Mouse (Mus musculus): ENCODE data around the gene Tubgcp2. TPM values are rescaled to one million over a fixed set of nuclear protein-coding genes. Genes with fewer than 3 reads are reported as not detected.

Tubgcp2 gene
- polyA plus RNA-seq, 1 experiment from 2014 or later: 83.4 TPM

- Histone ChIP-seq H3K36me3 (ENCODE audit: control insufficient read depth, insufficient read depth, low read length) (peaks cover 22% of the 10 kb centered on the region), H3K27me3 (ENCODE audit: control insufficient read depth, insufficient read depth, low read length) (no peaks in the 10 kb centered on the region), H3K27ac (ENCODE audit: low read depth, low read length) (no peak overlapping the region), H3K4me3 (ENCODE audit: low read depth, low read length) (no peak overlapping the region), H3K4me2 (ENCODE audit: low read depth) (no peak overlapping the region), H3K9ac (ENCODE audit: low read length) (no peak overlapping the region), H3K4me1 (ENCODE audit: control insufficient read depth, insufficient read depth, low read length) (peaks cover 18% of the 10 kb centered on the region), H3K9me3 (ENCODE audit: control insufficient read depth, low read length) (no peaks in the 10 kb centered on the region)
- ATAC-seq (ENCODE audit: insufficient read depth, low FRiP score, low TSS enrichment) (no peak), DNase-seq (ENCODE audit: low spot score) (no peak)
- WGBS: 95% methylated on average over 9 of the region's 9 CpGs
Measured at GRCm38 (mm10) chr7:140033386-140033785, 3.1 kb downstream of the Tubgcp2 start.

GRCm38 (mm10) chr7:140032366-140032765 is 4.1 kb downstream of the Tubgcp2 start:
- 94% methylated on average over 10 of the region's 10 CpGs for WGBS
- no peak overlapping the region for H3K27ac ChIP-seq (ENCODE audit: low read depth, low read length)
- H3K4me2 ChIP-seq (ENCODE audit: low read depth): no peak overlapping the region
- no peaks in the 10 kb centered on the region for H3K27me3 ChIP-seq (ENCODE audit: control insufficient read depth, insufficient read depth, low read length)
- H3K9me3 ChIP-seq (ENCODE audit: control insufficient read depth, low read length): no peaks in the 10 kb centered on the region
- no peak for DNase-seq (ENCODE audit: low spot score)
- no peak for ATAC-seq (ENCODE audit: insufficient read depth, low FRiP score, low TSS enrichment)
- H3K4me3 ChIP-seq (ENCODE audit: low read depth, low read length): no peak overlapping the region
- peaks cover 27% of the 10 kb centered on the region for H3K36me3 ChIP-seq (ENCODE audit: control insufficient read depth, insufficient read depth, low read length)
- H3K4me1 ChIP-seq (ENCODE audit: control insufficient read depth, insufficient read depth, low read length): peaks cover 18% of the 10 kb centered on the region
- H3K9ac ChIP-seq (ENCODE audit: low read length): no peak overlapping the region

- H3K4me3 ChIP-seq (ENCODE audit: low read depth, low read length): no peak overlapping the region
- no peak overlapping the region for H3K4me2 ChIP-seq (ENCODE audit: low read depth)
- peaks cover 27% of the 10 kb centered on the region for H3K36me3 ChIP-seq (ENCODE audit: control insufficient read depth, insufficient read depth, low read length)
- H3K9ac ChIP-seq (ENCODE audit: low read length): no peak overlapping the region
- DNase-seq (ENCODE audit: low spot score) (no peak), ATAC-seq (ENCODE audit: insufficient read depth, low FRiP score, low TSS enrichment) (no peak)
- no peaks in the 10 kb centered on the region for H3K27me3 ChIP-seq (ENCODE audit: control insufficient read depth, insufficient read depth, low read length)
- H3K9me3 ChIP-seq (ENCODE audit: control insufficient read depth, low read length): no peaks in the 10 kb centered on the region
- no peak overlapping the region for H3K27ac ChIP-seq (ENCODE audit: low read depth, low read length)
- peaks cover 12% of the 10 kb centered on the region for H3K4me1 ChIP-seq (ENCODE audit: control insufficient read depth, insufficient read depth, low read length)
- 96% methylated on average over 12 of the region's 12 CpGs for WGBS
Measured at GRCm38 (mm10) chr7:140031771-140032170, 4.7 kb downstream of the Tubgcp2 start.

GRCm38 (mm10) chr7:140011336-140011735 is 25.1 kb downstream of the Tubgcp2 start:
- Histone ChIP-seq H3K36me3 (ENCODE audit: control insufficient read depth, insufficient read depth, low read length) (peaks cover 5% of the 10 kb centered on the region), H3K4me2 (ENCODE audit: low read depth) (no peak overlapping the region), H3K27me3 (ENCODE audit: control insufficient read depth, insufficient read depth, low read length) (no peaks in the 10 kb centered on the region), H3K9ac (ENCODE audit: low read length) (no peak overlapping the region), H3K27ac (ENCODE audit: low read depth, low read length) (no peak overlapping the region), H3K4me1 (ENCODE audit: control insufficient read depth, insufficient read depth, low read length) (no peaks in the 10 kb centered on the region), H3K4me3 (ENCODE audit: low read depth, low read length) (no peak overlapping the region), H3K9me3 (ENCODE audit: control insufficient read depth, low read length) (no peaks in the 10 kb centered on the region)
- ATAC-seq (ENCODE audit: insufficient read depth, low FRiP score, low TSS enrichment) (no peak), DNase-seq (ENCODE audit: low spot score) (no peak)
- WGBS: 95% methylated on average over 17 of the region's 17 CpGs

GRCm38 (mm10) chr7:140007781-140008180 is 28.7 kb downstream of the Tubgcp2 start:
- Histone ChIP-seq H3K36me3 (ENCODE audit: control insufficient read depth, insufficient read depth, low read length) (peaks cover 16% of the 10 kb centered on the region), H3K4me1 (ENCODE audit: control insufficient read depth, insufficient read depth, low read length) (no peaks in the 10 kb centered on the region), H3K9ac (ENCODE audit: low read length) (no peak overlapping the region), H3K27ac (ENCODE audit: low read depth, low read length) (no peak overlapping the region), H3K27me3 (ENCODE audit: control insufficient read depth, insufficient read depth, low read length) (no peaks in the 10 kb centered on the region), H3K9me3 (ENCODE audit: control insufficient read depth, low read length) (no peaks in the 10 kb centered on the region), H3K4me3 (ENCODE audit: low read depth, low read length) (no peak overlapping the region), H3K4me2 (ENCODE audit: low read depth) (no peak overlapping the region)
- ATAC-seq (ENCODE audit: insufficient read depth, low FRiP score, low TSS enrichment) (no peak), DNase-seq (ENCODE audit: low spot score) (no peak)
- WGBS: 93% methylated on average over 9 of the region's 9 CpGs

GRCm38 (mm10) chr7:140006861-140007611 is 29.4 kb downstream of the Tubgcp2 start:
- Histone ChIP-seq H3K4me3 (ENCODE audit: low read depth, low read length) (no peak overlapping the region), H3K27ac (ENCODE audit: low read depth, low read length) (no peak overlapping the region), H3K36me3 (ENCODE audit: control insufficient read depth, insufficient read depth, low read length) (peaks cover 20% of the 10 kb centered on the region), H3K4me1 (ENCODE audit: control insufficient read depth, insufficient read depth, low read length) (no peaks in the 10 kb centered on the region), H3K27me3 (ENCODE audit: control insufficient read depth, insufficient read depth, low read length) (no peaks in the 10 kb centered on the region), H3K4me2 (ENCODE audit: low read depth) (no peak overlapping the region), H3K9ac (ENCODE audit: low read length) (no peak overlapping the region), H3K9me3 (ENCODE audit: control insufficient read depth, low read length) (no peaks in the 10 kb centered on the region)
- no peak for ATAC-seq (ENCODE audit: insufficient read depth, low FRiP score, low TSS enrichment)
- WGBS: 94% methylated on average over 9 of the region's 9 CpGs
- no peak for DNase-seq (ENCODE audit: low spot score)

- DNase-seq (ENCODE audit: low spot score) (no peak), ATAC-seq (ENCODE audit: insufficient read depth, low FRiP score, low TSS enrichment) (no peak)
- peaks cover 28% of the 10 kb centered on the region for H3K36me3 ChIP-seq (ENCODE audit: control insufficient read depth, insufficient read depth, low read length)
- H3K27ac ChIP-seq (ENCODE audit: low read depth, low read length): no peak overlapping the region
- 93% methylated on average over 8 of the region's 8 CpGs for WGBS
- H3K9ac ChIP-seq (ENCODE audit: low read length): no peak overlapping the region
- no peaks in the 10 kb centered on the region for H3K4me1 ChIP-seq (ENCODE audit: control insufficient read depth, insufficient read depth, low read length)
- no peaks in the 10 kb centered on the region for H3K9me3 ChIP-seq (ENCODE audit: control insufficient read depth, low read length)
- no peaks in the 10 kb centered on the region for H3K27me3 ChIP-seq (ENCODE audit: control insufficient read depth, insufficient read depth, low read length)
- no peak overlapping the region for H3K4me2 ChIP-seq (ENCODE audit: low read depth)
- no peak overlapping the region for H3K4me3 ChIP-seq (ENCODE audit: low read depth, low read length)
Measured at GRCm38 (mm10) chr7:140004666-140005065, 31.8 kb downstream of the Tubgcp2 start.

- Histone ChIP-seq H3K4me1 (ENCODE audit: control insufficient read depth, insufficient read depth, low read length) (no peaks in the 10 kb centered on the region), H3K9me3 (ENCODE audit: control insufficient read depth, low read length) (no peaks in the 10 kb centered on the region), H3K27ac (ENCODE audit: low read depth, low read length) (no peak overlapping the region), H3K4me3 (ENCODE audit: low read depth, low read length) (no peak overlapping the region), H3K27me3 (ENCODE audit: control insufficient read depth, insufficient read depth, low read length) (no peaks in the 10 kb centered on the region), H3K36me3 (ENCODE audit: control insufficient read depth, insufficient read depth, low read length) (peaks cover 39% of the 10 kb centered on the region), H3K9ac (ENCODE audit: low read length) (no peak overlapping the region), H3K4me2 (ENCODE audit: low read depth) (no peak overlapping the region)
- 63% methylated on average over 12 of the region's 12 CpGs for WGBS
- DNase-seq (ENCODE audit: low spot score) (no peak), ATAC-seq (ENCODE audit: insufficient read depth, low FRiP score, low TSS enrichment) (no peak)
Measured at GRCm38 (mm10) chr7:140001086-140001740, 35.3 kb downstream of the Tubgcp2 start.
